Mouse (Mus musculus) intestine, embryonic 16.5 days (tissue): ENCODE data around the gene Wdr18. TPM values are rescaled to one million over a fixed set of nuclear protein-coding genes. Genes with fewer than 3 reads are reported as not detected.

Experiments
- ATAC-seq: fragments of 200-750 bp; cut with Nextera tagmentation; 2 replicates; pipeline ENCODE4 v1.8.0; 2017; ENCODE audit warnings: moderate TSS enrichment, moderate library complexity
- H3K27ac ChIP-seq: fragments of 300-500 bp; sonication (generic); 2 replicates; pipeline ENCODE4 v1.5.1; 2014; ENCODE audit warnings: mild to moderate bottlenecking, low read length
- H3K27me3 ChIP-seq: fragments of 300-500 bp; sonication (generic); replicated peaks from 2 replicates; pipeline ENCODE4 v1.6.1; 2014; ENCODE audit warnings: low read length, control low read depth, mixed read lengths; ENCODE audit not compliant: control insufficient read depth, insufficient read depth
- H3K36me3 ChIP-seq: fragments of 300-500 bp; sonication (generic); 2 replicates; pipeline ENCODE4 v1.6.1; 2014; ENCODE audit warnings: low read length, control low read depth; ENCODE audit not compliant: control insufficient read depth, insufficient read depth
- H3K4me1 ChIP-seq: fragments of 300-500 bp; sonication (generic); 2 replicates; pipeline ENCODE4 v1.6.1; 2014; ENCODE audit warnings: low read length, control low read depth, mixed read lengths; ENCODE audit not compliant: control insufficient read depth, insufficient read depth
- H3K4me2 ChIP-seq: fragments of 300-500 bp; sonication (generic); 2 replicates; pipeline ENCODE4 v1.6.1; 2014; ENCODE audit warnings: low read depth, low read length, control low read depth
- H3K4me3 ChIP-seq: fragments of 300-500 bp; sonication (generic); 2 replicates; pipeline ENCODE4 v1.5.1; 2014; ENCODE audit warnings: mild to moderate bottlenecking, low read length
- H3K9ac ChIP-seq: fragments of 300-500 bp; sonication (generic); 2 replicates; pipeline ENCODE4 v1.6.1; 2014; ENCODE audit warnings: low read depth, low read length
- H3K9me3 ChIP-seq: fragments of 300-500 bp; sonication (generic); 2 replicates; pipeline ENCODE4 v1.6.1; 2016; ENCODE audit warnings: low read length, control low read depth; ENCODE audit not compliant: control insufficient read depth
- WGBS: fragments of 180-500 bp; shearing (Covaris S2); extraction: QIAGEN DNeasy Blood & Tissue Kit; methylation state at CpG from one replicate; pipeline ENCODE4 v1.1.7; 2014; 5-methylcytosine and 5-hydroxymethylcytosine counted together
- polyA plus RNA-seq: library from polyadenylated mRNA; unstranded; fragments of >200 nt; fragmentation: Nextera tagmentation; extraction: Ambion mirVana; gene quantifications from 2 replicates; pipeline ENCODE4 v1.2.1, GENCODE M21; 2015

Gene Wdr18
- polyA plus RNA-seq, 1 experiment from 2014 or later = 96.6 TPM

GRCm38 (mm10) chr10:79926491-79927323 lies 33.2 kb upstream of the Wdr18 start, which contains the start of gene Arid3a:
Gene Arid3a, plus strand, starts transcription at chr10:79927043.
- peaks cover 41% of the 10 kb centered on the region for H3K4me1 ChIP-seq
- no peaks in the 10 kb centered on the region for H3K9me3 ChIP-seq
- WGBS = under 1% methylated on average over 63 of the region's 63 CpGs
- peak within 1 kb of the TSS; percentile 99 for H3K27ac ChIP-seq
- ATAC-seq = peak; percentile 79
- H3K9ac ChIP-seq = peak within 1 kb of the TSS; percentile 100
- peaks cover 9% of the 10 kb centered on the region for H3K27me3 ChIP-seq
- H3K4me2 ChIP-seq = peak within 1 kb of the TSS; percentile 86
- H3K4me3 ChIP-seq = peak within 1 kb of the TSS; percentile 99
- peaks cover 10% of the 10 kb centered on the region; the same call in 1 of the 2 replicates for H3K36me3 ChIP-seq

DNA sequence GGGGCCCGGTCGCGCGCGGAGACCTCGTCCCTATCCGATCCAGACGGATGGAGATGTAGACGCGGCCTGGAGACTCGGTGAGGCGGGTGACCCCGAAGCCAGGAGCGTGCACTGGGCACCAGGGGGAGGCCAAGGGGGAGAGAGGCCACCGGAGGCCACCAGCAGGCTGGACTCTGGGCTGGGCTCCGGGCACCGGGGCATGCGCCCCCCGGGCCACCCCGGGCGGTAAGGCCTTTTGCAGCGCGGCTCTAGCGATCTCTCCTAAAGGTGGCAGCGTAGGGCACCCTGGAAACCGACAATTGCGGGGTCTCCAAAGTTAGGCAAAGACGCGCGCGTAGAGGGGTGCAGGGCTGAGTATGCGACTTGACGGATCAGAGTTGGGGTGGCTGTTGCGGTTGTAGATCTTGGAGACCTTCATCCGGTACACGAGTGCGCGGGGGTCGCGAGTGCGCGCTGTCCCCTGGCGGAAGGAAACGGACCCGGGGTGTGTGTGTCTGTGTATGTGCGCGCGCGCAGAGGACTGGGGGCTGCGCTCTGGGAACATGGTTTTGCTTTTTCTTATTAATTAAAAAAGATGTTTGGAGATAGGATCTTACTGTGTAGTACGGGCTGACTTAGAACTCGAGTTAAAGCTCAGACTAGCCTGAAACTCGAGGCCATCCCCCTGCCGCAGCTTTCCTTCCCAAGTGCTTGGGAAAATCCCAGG lies 32.5 kb upstream of the Wdr18 start:
- WGBS = under 1% methylated on average over 54 of the region's 54 CpGs
- no peaks in the 10 kb centered on the region for H3K9me3 ChIP-seq
- H3K4me1 ChIP-seq = peaks cover 47% of the 10 kb centered on the region
- ATAC-seq = peak; percentile 49
- peaks cover 17% of the 10 kb centered on the region; the same call in 1 of the 2 replicates for H3K36me3 ChIP-seq
- H3K9ac ChIP-seq = peak overlapping the region; percentile 100
- peaks cover 2% of the 10 kb centered on the region for H3K27me3 ChIP-seq
- peak overlapping the region; percentile 99 for H3K27ac ChIP-seq
- peak overlapping the region; percentile 99 for H3K4me3 ChIP-seq
- peak overlapping the region; percentile 83 for H3K4me2 ChIP-seq

GRCm38 (mm10) chr10:79928030-79928694 lies 31.8 kb upstream of the Wdr18 start:
- peaks cover 53% of the 10 kb centered on the region for H3K4me1 ChIP-seq
- under 1% methylated on average over 29 of the region's 29 CpGs for WGBS

DNA sequence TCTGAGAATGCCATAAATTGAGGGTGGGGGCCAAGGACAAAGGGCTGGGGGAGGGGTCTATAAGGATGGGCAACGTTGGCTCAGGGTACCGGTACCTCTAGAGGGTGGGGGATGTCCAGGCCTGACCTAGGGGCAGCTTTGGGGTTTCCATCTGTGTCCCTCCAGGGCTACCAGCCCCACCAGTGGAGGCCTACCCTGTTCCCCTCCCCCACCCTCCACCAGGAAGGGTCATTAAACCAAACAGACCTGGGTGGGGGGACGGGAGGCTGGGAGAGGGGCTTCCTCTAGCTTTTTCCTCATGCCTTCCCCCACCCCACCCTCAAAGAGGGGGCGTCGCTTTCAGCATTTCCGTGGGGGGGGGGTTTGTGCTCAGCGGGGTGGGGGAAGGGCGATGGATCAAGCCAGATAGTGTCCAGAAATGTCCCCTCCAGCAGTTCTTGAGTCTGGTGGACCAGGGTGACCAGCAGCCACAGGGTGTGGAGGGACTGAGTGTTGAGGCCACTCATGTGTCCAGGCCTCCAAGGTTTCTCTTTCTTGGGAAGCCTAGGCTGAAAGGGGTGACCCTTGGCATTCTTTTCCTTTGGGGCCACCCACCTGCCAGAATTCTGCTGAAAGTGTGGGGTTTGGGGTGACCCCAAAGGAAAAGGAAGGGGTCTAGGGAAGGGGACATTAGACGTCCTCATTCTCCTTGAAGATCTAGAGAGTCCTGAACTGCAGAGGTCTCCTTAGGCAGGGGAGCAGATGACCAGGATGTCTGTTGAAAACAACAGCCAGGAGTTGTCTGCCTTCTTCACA lies 30.8 kb upstream of the Wdr18 start:
- Histone ChIP-seq H3K9me3 (no peaks in the 10 kb centered on the region), H3K4me1 (peaks cover 63% of the 10 kb centered on the region), H3K4me3 (peak overlapping the region; percentile 99), H3K27me3 (no peaks in the 10 kb centered on the region), H3K36me3 (peaks cover 21% of the 10 kb centered on the region; the same call in 1 of the 2 replicates), H3K9ac (peak overlapping the region; percentile 100), H3K27ac (peak overlapping the region; percentile 99), H3K4me2 (peak overlapping the region; percentile 83)
- 23% methylated on average over 9 of the region's 9 CpGs for WGBS
- ATAC-seq = no peak

More at GRCm38 (mm10) chr10:79928030-79928694, 31.8 kb upstream of the Wdr18 start:
- Histone ChIP-seq H3K9me3 (no peaks in the 10 kb centered on the region), H3K4me3 (peak overlapping the region; percentile 99), H3K27ac (peak overlapping the region; percentile 99), H3K36me3 (peaks cover 17% of the 10 kb centered on the region; the same call in 1 of the 2 replicates), H3K9ac (peak overlapping the region; percentile 100), H3K27me3 (no peaks in the 10 kb centered on the region), H3K4me2 (peak overlapping the region; percentile 83)
- ATAC-seq = no peak

DNA sequence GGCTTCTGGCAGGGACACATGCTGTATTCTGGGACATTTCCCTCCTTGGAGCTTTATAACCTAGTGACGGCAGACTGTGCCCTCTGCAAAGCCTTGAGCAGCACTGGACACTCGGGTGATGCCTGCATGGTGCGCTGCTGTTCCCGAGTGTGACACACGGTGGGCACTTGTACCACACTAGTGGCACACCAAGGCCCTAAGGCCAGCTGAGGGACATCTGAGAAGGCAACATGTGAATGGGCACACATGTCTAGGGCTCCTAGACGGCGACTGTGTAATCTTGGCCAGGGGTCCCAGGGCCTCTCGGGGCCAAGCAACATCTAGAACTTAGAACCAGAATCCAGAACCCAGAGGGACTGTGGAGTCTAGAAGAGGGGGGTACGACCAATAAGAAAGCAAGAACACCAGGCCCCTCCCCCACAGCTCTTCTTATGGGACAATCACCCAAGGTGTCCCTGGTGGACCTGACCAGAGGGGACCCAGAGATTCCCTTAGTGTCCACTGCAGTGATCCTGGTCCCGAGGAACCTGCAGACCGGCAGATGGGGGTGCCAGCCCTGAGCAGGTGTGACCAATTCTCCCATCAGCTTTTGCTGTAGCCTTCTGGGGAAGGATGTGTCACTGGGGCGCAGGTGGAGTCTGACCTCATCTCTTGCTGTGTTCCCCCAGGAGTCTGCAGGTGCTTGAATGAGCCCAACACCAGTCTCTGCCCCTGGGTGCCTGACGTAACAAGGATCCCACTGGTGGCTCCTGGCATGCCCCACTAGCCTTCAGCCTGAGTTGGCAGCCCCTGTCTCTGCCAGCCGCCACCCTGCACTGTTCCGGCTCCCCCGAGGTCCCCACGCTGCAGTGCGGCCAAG lies 29.8 kb upstream of the Wdr18 start:
- H3K4me3 ChIP-seq = no peak overlapping the region; the same call in 1 of the 2 replicates
- H3K27ac ChIP-seq = 0 out of 2 replicates have a peak overlapping the region, but pooled peaks have one; percentile 15
- H3K4me2 ChIP-seq = peak overlapping the region; percentile 83
- 86% methylated on average over 18 of the region's 18 CpGs for WGBS
- H3K9me3 ChIP-seq = no peaks in the 10 kb centered on the region
- H3K27me3 ChIP-seq = no peaks in the 10 kb centered on the region
- peaks cover 73% of the 10 kb centered on the region for H3K4me1 ChIP-seq
- peak overlapping the region; percentile 100; the same call in 1 of the 2 replicates for H3K9ac ChIP-seq
- no peak for ATAC-seq
- H3K36me3 ChIP-seq = peaks cover 21% of the 10 kb centered on the region; the same call in 1 of the 2 replicates

DNA sequence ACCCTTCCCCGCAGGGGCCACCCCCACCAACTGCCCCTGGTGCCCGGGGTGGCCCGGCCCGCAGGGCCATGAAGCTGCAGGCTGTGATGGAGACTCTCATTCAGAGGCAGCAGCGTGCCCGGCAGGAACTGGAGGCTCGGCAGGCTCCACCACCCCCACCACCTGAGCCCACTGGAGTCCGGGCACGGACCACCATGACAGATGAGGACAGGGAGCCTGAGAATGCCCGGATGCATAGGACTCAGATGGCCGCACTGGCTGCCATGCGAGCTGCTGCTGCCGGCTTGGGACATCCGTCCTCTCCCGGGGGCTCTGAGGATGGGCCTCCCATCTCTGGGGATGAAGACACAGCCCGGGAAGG lies 29.1 kb upstream of the Wdr18 start:
- Histone ChIP-seq H3K9me3 (no peaks in the 10 kb centered on the region), H3K9ac (peak overlapping the region; percentile 43; the same call in 1 of the 2 replicates), H3K27me3 (no peaks in the 10 kb centered on the region), H3K4me3 (no peak overlapping the region), H3K4me1 (peaks cover 72% of the 10 kb centered on the region), H3K27ac (no peak overlapping the region), H3K4me2 (no peak overlapping the region), H3K36me3 (peaks cover 21% of the 10 kb centered on the region; the same call in 1 of the 2 replicates)
- no peak for ATAC-seq
- WGBS = 90% methylated on average over 16 of the region's 16 CpGs

GRCm38 (mm10) chr10:79931797-79932196 lies 28.2 kb upstream of the Wdr18 start:
- 70% methylated on average over 9 of the region's 9 CpGs for whole genome bisulfite sequencing
- H3K36me3 ChIP-seq = peaks cover 21% of the 10 kb centered on the region; the same call in 1 of the 2 replicates
- 0 out of 2 replicates have a peak overlapping the region, but pooled peaks have one; percentile 17 for H3K9ac ChIP-seq
- no peak overlapping the region for H3K4me2 ChIP-seq
- H3K4me1 ChIP-seq = peaks cover 77% of the 10 kb centered on the region
- H3K4me3 ChIP-seq = no peak overlapping the region
- no peaks in the 10 kb centered on the region for H3K27me3 ChIP-seq
- no peak for ATAC-seq
- H3K27ac ChIP-seq = no peak overlapping the region
- H3K9me3 ChIP-seq = no peaks in the 10 kb centered on the region

DNA sequence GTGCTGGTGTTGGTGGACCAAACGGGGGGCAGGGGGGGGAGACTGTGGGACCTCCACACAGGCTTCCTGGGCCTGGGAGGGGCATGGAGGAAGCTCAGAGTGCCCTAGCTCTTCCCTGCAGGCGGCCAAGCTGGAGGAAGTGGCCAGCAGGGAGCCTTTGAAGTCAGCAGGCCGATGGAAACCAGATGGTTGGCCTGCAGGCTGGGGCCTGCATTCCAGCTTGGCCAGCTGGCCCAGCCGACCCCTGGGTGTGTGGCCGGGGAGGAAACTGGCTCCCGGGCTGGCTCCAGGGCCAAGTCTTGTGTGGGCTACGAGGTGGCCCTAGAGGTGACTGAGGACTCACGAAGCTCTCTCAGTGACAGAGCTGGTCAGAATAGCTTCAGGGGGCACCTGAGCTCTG lies 27.2 kb upstream of the Wdr18 start:
- 27% methylated on average over 8 of the region's 8 CpGs for WGBS
- Histone ChIP-seq H3K27ac (peak overlapping the region; percentile 43), H3K4me2 (0 out of 2 replicates have a peak overlapping the region, but pooled peaks have one; percentile 6), H3K36me3 (peaks cover 21% of the 10 kb centered on the region; the same call in 1 of the 2 replicates), H3K4me1 (peaks cover 86% of the 10 kb centered on the region), H3K27me3 (no peaks in the 10 kb centered on the region), H3K4me3 (no peak overlapping the region), H3K9ac (peak overlapping the region; percentile 21), H3K9me3 (no peaks in the 10 kb centered on the region)
- ATAC-seq = no peak
